Mouse (Mus musculus): ENCODE data around the gene Gnb1.

DNA sequence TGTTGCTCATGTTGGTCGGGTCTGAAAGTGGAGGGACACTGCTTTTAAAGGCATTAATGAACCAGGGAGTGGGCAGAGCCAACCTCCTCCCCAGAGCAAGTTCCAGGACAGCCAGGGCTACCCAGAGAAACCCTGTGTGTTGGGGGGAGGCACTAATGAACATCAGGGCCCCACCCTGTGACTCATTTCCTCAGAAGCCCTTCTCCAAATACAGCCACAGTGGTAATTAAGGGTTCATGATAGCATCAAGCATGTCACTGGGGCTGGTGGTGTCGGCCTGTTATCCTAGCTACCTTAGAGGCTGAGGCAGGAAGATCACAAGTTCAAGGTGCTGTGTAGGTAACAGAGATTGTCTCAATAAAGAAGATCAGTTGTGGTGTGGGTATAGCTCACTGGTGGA is 80.3 kb downstream of the Gnb1 start:
- TF ChIP-seq CTCF (IDR thresholded peaks at IDR 0.05; ENCODE audit: low read depth, low read length) (no peak), TAL1 (conservative IDR thresholded peaks at IDR 0.05; ENCODE audit: low read depth, low read length) (no peak), GATA2 (IDR thresholded peaks at IDR 0.05; ENCODE audit: borderline replicate concordance, low read depth, low read length) (no peak), GATA1 (IDR thresholded peaks at IDR 0.05; ENCODE audit: borderline replicate concordance, low read length) (no peak)

Measured in G1E (cell line).